Mouse (Mus musculus): ENCODE measurements around the gene BC025920. TPM values are rescaled to one million over a fixed set of nuclear protein-coding genes. Genes with fewer than 3 reads are reported as not detected.
"Not testable (repeated sequence)": the region's sequence is repeated elsewhere in the genome, so short reads cannot be mapped to it uniquely, and the experiment has no call there.

BC025920 gene
- polyA plus RNA-seq, 1 experiment from 2014 or later = 2.6 TPM

DNA sequence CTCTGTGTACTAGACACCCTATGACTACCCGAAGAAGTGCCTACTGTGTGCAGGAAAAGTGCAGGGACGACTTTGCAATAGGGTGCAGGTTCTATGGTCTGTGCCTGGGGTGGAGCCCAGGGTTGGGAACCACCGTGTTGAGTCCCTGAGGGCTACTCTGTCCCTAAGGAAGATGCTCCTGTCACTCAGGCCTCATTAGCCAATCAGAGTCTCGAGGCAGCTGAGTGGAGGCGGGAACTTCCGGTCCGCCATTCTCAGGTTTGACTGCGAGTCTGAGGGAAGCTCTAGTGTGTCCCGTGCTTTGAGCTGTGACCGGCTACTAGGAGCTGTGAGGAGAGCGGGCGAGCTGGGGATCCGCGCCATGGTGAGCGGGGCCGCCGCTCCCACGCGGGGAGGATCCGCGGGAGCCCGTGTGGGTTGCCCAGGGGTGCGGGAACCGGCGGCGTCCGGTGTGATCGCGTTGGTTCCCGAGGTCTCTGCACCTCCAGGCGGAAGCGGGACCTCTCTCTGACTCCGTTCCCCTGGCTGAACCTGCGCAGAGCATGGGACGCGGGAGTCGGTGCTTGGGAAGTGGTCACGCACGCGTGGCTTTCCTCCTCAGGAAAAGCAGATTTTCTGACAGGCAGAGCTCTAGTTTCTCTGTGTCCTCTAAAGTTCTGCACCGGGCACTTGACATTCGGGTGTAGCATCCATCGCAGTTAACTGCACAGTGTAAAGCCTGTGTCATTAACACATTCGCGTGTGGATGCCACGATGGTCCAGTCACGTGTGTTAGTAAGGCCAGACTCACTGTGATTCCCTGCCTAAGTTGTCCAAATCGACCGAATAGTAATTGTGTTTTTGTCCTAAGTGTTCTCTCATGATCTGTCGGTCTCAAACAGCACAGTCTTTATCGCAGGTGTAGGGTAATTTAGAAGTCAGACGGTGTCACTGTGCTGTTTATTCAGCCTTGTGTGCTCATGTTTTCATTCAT, 43.0 kb downstream of the BC025920 start, which contains the start of gene Gm10778:
Gm10778 (plus strand) TSS at position 257 of the 973 bp plus-strand sequence.
- Histone ChIP-seq H3K4me2 (replicated peaks) (peak within 1 kb of the TSS; percentile 63), H3K36me3 (peaks cover 23% of the 10 kb centered on the region), H3K4me3 (peak within 1 kb of the TSS; percentile 59), H3K9ac (replicated peaks) (peak within 1 kb of the TSS; percentile 67), H3K9me3 (peaks cover 14% of the 10 kb centered on the region; the same call in 1 of the 2 replicates), H3K27ac (replicated peaks) (peak within 1 kb of the TSS; percentile 81)
- peak; percentile 97 for ATAC-seq (ENCODE audit: low FRiP score, low read depth)
- 5% methylated on average over 31 of the region's 52 CpGs for WGBS
- H3K4me1 ChIP-seq, H3K27me3 ChIP-seq: not testable (repeated sequence)

GRCm38 (mm10) chr10:81655178-81655577, 49.1 kb downstream of the BC025920 start:
- Histone ChIP-seq H3K27ac (replicated peaks) (no peak overlapping the region), H3K4me3 (no peak overlapping the region), H3K9me3 (peaks cover 61% of the 10 kb centered on the region), H3K27me3 (no peaks in the 10 kb centered on the region), H3K36me3 (peaks cover 58% of the 10 kb centered on the region), H3K9ac (replicated peaks) (no peak overlapping the region), H3K4me1 (no peaks in the 10 kb centered on the region), H3K4me2 (replicated peaks) (no peak overlapping the region)
- ATAC-seq (ENCODE audit: low FRiP score, low read depth) = no peak
- 98% methylated on average over 10 of the region's 10 CpGs for WGBS

DNA sequence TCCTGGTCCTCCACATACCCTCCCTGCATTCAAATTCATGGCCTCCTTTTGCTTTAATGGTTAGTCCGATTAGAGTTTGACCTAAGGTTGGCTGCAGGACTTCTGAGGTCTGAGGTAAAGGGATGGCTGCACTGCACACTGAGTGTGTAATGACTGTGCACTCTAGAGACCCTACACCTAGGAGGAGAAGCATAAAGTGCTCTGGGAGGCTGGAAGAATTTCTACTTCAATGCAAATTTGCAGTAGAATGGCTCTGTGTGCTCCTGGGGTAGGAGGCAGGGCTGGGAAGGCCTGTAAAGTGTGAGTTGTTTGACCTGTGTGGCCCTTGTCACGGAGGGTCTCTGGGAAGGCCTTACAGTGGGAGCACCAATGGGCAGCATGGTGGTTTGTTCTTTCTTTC, 50.1 kb downstream of the BC025920 start:
- peaks cover 60% of the 10 kb centered on the region for H3K9me3 ChIP-seq
- WGBS = 91% methylated on average over 2 of the region's 2 CpGs

More for the DNA sequence above, 50.1 kb downstream of the BC025920 start:
- no peak overlapping the region for H3K27ac ChIP-seq (replicated peaks)
- H3K9ac ChIP-seq (replicated peaks) = no peak overlapping the region
- no peaks in the 10 kb centered on the region for H3K27me3 ChIP-seq
- no peak for ATAC-seq (ENCODE audit: low FRiP score, low read depth)
- H3K4me3 ChIP-seq = no peak overlapping the region
- H3K4me1 ChIP-seq = no peaks in the 10 kb centered on the region
- H3K4me2 ChIP-seq (replicated peaks) = no peak overlapping the region
- H3K36me3 ChIP-seq = peaks cover 52% of the 10 kb centered on the region

Other genes starting within 250 kb of the BC025920 start
- gene Mfsd12, start 248.8 kb upstream of the BC025920 start, polyA plus RNA-seq (2016; fragmentation: Nextera tagmentation; extraction: Ambion mirVana) = 12.0 and 13.7 TPM in 2 replicates
- 0.34 and 0.92 TPM in 2 replicates for gene 4930404N11Rik, start 240.5 kb upstream of the BC025920 start, polyA plus RNA-seq (2016; fragmentation: Nextera tagmentation; extraction: Ambion mirVana)
- gene Fzr1, start 227.8 kb upstream of the BC025920 start, polyA plus RNA-seq (2016; fragmentation: Nextera tagmentation; extraction: Ambion mirVana) = 135 and 139 TPM in 2 replicates
- gene Dohh, start 221.8 kb upstream of the BC025920 start, polyA plus RNA-seq (2016; fragmentation: Nextera tagmentation; extraction: Ambion mirVana) = 63.5 and 67.2 TPM in 2 replicates
- 4.2 and 5.5 TPM in 2 replicates for gene Gm48551, start 221.8 kb upstream of the BC025920 start, polyA plus RNA-seq (2016; fragmentation: Nextera tagmentation; extraction: Ambion mirVana)
- gene Gm48552, start 217.3 kb upstream of the BC025920 start, polyA plus RNA-seq (2016; fragmentation: Nextera tagmentation; extraction: Ambion mirVana) = 0.50 and 2.3 TPM in 2 replicates
- gene Smim24, start 213.2 kb upstream of the BC025920 start, polyA plus RNA-seq (2016; fragmentation: Nextera tagmentation; extraction: Ambion mirVana) = 2.1 and 2.8 TPM in 2 replicates
- gene Nfic, start 150.6 kb upstream of the BC025920 start, polyA plus RNA-seq (2016; fragmentation: Nextera tagmentation; extraction: Ambion mirVana) = 14.7 and 19.7 TPM in 2 replicates
- gene Celf5, start 123.6 kb upstream of the BC025920 start, polyA plus RNA-seq (2016; fragmentation: Nextera tagmentation; extraction: Ambion mirVana) = 37.1 and 44.4 TPM in 2 replicates
- gene Ncln, start 109.9 kb upstream of the BC025920 start, polyA plus RNA-seq (2016; fragmentation: Nextera tagmentation; extraction: Ambion mirVana) = 66.9 and 68.3 TPM in 2 replicates
- gene S1pr4, start 106.1 kb upstream of the BC025920 start, polyA plus RNA-seq (2016; fragmentation: Nextera tagmentation; extraction: Ambion mirVana) = 0.41 and 0.77 TPM in 2 replicates
- gene Gna15, start 82.0 kb upstream of the BC025920 start, polyA plus RNA-seq (2016; fragmentation: Nextera tagmentation; extraction: Ambion mirVana) = 0.58 and 1.0 TPM in 2 replicates
- gene Gna11, start 61.1 kb upstream of the BC025920 start, polyA plus RNA-seq (2016; fragmentation: Nextera tagmentation; extraction: Ambion mirVana) = 70.9 and 72.6 TPM in 2 replicates
- gene Aes, start 46.8 kb upstream of the BC025920 start, polyA plus RNA-seq (2016; fragmentation: Nextera tagmentation; extraction: Ambion mirVana) = 524 and 532 TPM in 2 replicates
- 17.8 and 17.9 TPM in 2 replicates for gene Tle2, start 31.7 kb upstream of the BC025920 start, polyA plus RNA-seq (2016; fragmentation: Nextera tagmentation; extraction: Ambion mirVana)
- 2.9 and 5.1 TPM in 2 replicates for gene Tle6, start 5.2 kb upstream of the BC025920 start, polyA plus RNA-seq (2016; fragmentation: Nextera tagmentation; extraction: Ambion mirVana)
- gene Sirt6, start 21.5 kb downstream of the BC025920 start, polyA plus RNA-seq (2016; fragmentation: Nextera tagmentation; extraction: Ambion mirVana) = 52.8 and 54.1 TPM in 2 replicates
- 6.3 and 7.4 TPM in 2 replicates for gene Ankrd24, start 22.3 kb downstream of the BC025920 start, polyA plus RNA-seq (2016; fragmentation: Nextera tagmentation; extraction: Ambion mirVana)
- gene Gm10778, start 42.8 kb downstream of the BC025920 start, polyA plus RNA-seq (2016; fragmentation: Nextera tagmentation; extraction: Ambion mirVana) = 4.8 and 5.1 TPM in 2 replicates
- 18.2 and 21.1 TPM in 2 replicates for gene Zfp433, start 98.6 kb downstream of the BC025920 start, polyA plus RNA-seq (2016; fragmentation: Nextera tagmentation; extraction: Ambion mirVana)
- 15.4 and 15.8 TPM in 2 replicates for gene Gm3055, start 164.9 kb downstream of the BC025920 start, polyA plus RNA-seq (2016; fragmentation: Nextera tagmentation; extraction: Ambion mirVana)
- gene Gm4767, start 205.9 kb downstream of the BC025920 start, polyA plus RNA-seq (2016; fragmentation: Nextera tagmentation; extraction: Ambion mirVana) = 2.5 and 2.6 TPM in 2 replicates